Mouse (Mus musculus) lung, postnatal 10 days (tissue): ENCODE measurements around the gene Smarcd1.
"Not testable (repeated sequence)": the region's sequence is repeated elsewhere in the genome, so short reads cannot be mapped to it uniquely, and the experiment has no call there.

Experiments used
- DNase-seq: peaks from one replicate; pipeline ENCODE4 v3.0.0; 2021

Smarcd1 gene

DNA sequence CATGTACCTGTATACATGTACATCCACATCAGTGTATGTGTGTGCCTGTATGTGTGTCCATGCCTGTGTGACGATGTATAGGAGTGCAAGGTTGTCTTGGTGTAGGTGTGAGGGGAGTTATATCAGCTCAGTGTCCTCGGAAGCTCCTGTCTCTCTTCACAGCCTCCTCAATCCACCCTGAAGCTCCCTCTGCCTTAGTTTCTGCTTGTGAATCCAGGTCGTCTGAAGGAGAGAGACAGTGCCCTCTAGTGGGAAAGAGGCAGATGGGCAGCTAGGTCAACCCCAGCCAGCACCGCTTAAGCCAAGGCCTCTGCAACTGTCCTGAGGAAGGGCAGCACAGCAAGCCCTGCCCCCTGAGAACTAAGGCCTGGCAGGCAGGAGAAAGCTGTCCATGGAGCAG is 13.2 kb upstream of the Smarcd1 start:
- peak; percentile 78 for DNase-seq

DNA sequence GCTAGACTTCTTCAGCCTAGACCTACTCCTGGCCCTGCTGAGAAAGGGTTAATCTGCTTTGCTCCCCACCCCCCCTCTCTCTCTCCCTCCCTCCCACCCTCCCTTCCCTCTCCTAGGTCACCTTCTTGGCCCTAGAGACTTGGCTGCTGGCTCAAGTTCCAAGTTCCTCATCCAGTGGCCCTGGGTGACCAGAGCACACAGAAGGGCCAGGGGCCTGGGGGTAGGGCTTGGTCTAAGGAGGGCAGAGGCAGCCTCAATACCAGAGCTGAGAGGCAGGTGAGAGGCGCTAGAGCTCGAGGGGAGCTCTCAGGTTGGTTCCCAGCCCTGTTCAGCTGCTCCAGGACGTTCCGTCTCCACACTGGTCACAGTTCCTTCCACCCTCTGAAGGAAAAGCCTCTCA is 11.0 kb upstream of the Smarcd1 start:
- no peak for DNase-seq

DNA sequence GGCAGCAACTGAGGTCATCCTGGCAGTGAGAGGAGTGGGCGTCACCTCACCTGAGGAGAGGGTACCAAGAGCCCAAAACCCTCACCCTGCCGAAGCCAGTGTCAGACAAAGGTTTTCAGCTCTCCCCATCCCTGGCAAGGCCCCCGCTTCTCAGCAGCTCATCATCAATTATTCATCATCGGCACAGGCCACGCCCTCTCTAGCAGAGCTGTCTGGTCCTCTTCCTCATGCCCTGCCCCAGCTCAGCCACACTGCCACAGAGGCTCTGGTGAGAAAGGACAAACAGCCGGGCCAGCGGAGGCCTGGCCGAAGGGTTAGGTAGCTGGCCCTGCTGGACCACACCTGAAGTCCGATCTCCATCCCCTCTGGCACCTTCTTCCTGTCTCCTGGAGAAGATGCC is 10.0 kb upstream of the Smarcd1 start:
- DNase-seq = no peak

DNA sequence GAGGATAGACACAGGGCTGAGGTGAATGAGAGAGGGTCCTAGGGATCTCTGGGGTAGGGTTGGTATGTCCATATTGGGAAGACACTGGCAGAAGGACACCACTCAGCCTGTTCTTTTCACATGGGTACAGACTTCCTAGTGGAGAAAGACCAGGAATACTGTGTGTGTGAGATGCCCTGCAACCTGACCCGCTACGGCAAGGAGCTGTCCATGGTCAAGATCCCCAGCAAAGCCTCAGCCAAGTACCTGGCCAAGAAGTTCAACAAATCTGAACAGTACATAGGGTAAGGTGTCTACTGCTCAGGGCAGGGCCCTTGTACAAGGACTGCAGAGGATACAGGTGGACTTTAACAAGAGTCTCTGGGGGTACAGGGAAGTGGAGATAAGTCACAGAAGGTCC is 4.6 kb upstream of the Smarcd1 start:
- DNase-seq = no peak

DNA sequence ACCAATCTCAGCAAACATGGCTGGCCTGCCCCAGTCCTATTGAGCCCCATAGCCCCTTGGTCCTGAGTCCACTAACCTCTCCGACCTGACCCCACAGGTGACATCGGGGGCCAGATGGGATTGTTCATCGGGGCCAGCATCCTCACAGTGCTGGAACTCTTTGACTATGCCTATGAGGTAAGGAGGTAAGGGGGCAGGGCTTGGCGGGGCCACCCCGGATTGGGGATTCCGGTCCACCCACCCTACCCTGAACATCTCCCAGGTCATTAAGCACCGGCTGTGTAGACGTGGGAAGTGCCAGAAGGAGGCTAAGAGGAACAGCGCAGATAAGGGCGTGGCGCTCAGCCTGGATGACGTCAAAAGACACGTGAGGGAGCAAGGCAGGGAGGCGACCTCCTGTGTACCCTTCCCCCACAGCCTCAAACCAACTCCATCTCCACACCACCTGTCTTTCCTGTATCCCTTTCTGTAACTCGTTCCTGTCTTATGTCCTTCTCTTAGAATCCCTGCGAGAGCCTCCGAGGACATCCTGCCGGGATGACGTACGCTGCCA is 3.3 kb upstream of the Smarcd1 start:
- no peak for DNase-seq

DNA sequence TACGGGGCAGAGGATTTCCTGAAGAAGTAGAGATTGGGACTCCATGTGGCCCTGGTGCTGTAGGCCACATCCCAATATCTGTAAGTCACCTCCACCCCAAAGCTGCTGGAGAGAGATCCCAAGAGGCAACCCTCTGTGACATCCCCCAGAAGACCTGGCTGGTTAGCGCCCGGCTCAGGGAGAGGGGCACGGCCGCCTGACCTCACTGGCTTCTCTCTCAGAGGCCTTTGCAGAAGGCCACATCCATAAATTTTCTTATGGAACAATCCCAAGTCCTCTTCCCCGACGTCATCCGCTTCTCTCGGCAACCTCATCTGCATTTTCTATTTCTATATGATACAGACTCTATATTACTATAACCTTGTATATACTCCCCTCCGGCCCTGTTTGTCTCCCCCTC is 2.2 kb upstream of the Smarcd1 start:
- DNase-seq = no peak

DNA sequence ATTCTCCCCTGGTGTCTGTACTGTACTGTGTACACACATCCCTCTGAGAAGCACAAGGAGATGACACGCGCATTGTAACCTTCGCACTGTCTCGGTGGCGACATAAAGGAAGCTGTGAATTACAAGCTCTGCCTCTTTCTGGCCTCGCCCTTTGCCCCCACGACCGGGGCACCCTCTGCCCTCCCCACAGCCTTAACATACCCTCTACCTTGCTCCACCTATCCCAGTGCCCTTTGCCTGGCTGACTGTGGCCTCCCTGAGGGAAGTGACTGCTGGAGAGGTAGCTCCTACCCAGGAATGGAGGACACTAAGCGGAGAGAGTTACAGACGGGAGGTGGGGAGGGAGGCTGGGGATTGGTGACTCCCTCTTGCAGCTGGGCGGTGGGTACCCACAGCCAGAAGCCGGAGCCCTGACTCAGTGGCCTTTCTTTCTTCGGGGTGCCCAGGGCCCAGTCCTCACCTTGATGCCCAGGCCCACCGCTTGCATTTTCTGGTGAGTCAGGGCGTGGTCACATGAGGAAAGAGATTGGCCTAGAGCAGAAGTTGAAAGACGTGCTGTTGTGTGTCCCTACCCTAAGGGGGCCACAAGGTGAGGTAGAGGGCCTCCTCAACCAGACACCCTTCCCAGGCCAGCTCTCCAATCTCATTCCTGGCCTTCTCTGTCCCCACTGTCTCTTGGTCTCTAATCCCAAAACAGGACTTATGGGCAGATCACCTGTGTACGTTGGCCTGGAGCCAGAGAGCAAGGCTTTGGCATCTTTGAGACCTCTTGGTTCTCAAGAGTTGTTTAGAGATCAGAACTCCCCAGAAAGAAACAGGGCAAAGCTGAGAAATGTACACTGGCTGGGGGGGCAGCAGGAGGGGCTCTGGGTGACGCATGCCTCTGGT is 1.5 kb upstream of the Smarcd1 start:
- no peak for DNase-seq

DNA sequence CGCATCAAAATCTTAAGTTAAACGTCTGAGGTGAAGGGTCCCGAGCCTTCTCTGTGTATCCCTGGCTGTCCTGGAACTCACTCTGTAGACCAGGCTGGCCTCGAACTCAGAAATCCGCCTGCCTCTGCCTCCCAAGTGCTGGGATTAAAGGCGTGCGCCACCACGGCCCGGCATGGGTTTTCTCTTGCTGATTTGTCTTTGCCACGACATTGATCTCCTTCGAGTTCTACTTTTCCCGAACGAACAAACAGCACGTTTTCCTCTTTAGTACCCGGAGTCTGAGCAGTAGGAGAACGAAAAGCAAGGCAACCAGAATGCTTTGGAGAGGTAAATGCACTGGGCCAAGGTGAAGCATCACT is 310 bp upstream of the Smarcd1 start:
- not testable (repeated sequence) for DNase-seq

DNA sequence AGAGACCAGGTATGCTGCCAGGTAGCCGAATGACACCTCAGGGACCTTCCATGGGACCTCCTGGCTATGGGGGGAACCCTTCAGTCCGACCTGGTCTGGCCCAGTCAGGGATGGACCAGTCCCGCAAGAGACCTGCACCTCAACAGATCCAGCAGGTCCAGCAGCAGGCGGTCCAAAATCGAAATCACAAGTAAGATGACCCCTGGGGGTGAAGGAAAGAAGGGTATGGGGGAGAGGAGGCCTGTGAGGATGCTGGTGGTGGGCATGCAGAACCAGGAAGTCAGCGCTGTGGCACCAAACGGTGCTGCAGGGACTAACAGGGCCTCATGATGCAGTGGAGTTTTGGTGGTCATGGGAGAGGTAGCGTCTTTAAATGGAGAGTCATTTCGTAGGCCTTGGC is 1.2 kb downstream of the Smarcd1 start:
- DNase-seq = no peak

DNA sequence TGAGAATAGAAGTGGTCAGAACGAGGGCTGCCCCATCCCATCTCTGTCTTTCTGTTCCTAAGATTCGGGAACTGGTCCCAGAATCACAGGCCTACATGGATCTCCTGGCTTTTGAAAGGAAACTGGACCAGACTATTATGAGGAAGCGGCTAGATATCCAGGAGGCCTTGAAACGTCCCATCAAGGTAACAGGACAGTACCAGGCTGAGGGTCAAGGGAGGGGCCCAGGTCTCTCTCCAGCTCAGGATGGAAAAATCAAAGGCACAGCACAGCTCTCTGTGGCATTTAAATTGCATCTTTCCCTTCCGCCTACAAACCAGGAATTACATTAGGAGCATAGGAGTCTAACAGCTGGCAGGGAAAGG is 1.7 kb downstream of the Smarcd1 start:
- DNase-seq = no peak

DNA sequence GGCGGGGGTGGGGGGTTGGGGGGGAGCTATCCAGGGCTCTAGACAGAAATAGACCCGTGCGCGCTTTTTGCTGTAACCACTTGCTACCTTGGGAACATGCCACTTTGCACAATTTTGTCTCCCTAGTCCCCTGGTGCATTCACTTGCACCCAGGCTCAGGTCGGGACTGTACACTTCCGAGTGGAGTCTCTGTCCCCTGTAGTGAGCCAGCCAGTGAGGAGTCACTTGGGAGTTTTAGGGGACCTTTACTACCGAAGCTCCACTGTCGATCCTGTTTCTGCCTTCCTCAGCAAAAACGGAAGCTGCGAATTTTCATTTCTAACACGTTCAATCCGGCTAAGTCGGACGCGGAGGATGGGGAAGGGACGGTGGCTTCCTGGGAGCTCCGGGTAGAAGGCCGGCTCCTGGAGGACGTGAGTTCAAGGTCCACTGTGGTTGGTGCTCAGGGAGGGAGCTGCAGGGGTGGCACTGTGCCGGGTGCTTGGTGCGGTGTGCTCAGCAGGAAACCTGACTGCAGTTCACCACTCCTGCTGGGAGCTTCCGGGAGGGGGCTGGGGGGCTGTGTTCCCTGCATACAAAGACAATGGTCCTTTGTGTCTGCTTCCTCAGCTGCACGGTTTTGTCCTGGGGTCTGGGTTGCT is 2.2 kb downstream of the Smarcd1 start:
- peak; percentile 64 for DNase-seq

DNA sequence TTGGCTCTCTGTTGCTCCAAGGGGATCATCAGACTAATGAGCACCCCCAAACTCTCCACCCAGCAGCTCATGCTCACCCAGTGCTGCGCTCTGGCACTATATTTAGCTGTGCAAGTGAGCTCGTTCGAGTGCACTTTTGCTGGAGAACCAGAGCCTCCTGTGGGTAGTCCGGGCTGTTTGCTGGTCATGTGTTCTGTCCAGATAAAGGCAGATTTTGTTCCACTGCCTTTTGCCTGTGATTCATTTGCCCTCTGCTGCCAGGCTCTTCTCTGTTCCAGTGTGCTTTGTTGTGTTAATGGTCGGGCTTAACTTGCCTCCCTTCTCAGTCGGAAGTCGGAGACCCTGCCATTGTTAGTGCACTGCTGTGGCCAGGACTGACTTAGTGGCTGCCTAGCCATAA is 3.0 kb downstream of the Smarcd1 start:
- DNase-seq = no peak

DNA sequence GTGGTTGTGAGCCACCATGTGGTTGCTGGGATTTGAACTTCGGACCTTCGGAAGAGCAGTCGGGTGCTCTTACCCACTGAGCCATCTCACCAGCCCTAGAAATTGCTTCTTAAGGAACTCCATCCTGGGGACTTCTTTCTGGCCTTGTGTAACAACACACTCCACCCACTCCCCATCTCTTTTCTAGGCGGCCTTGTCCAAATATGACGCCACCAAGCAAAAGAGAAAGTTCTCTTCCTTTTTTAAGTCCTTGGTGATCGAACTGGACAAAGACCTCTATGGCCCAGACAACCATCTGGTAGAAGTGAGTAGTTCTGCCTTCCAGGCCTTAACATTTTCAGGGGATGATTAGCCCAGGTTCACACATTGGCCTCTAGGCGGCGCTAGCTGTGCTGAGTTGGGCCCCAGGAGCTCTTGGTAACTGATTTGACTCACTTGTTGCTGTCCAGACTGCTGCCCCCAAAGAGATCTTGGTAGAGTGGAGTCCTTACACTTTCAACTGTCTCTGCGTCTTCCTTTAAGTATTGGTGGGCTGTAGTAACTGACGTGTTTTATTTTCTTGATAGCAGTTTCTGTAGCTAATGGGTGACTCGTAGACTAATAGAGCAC is 3.6 kb downstream of the Smarcd1 start, which contains the start of gene Gm17349:
Gm17349 (minus strand) TSS at position 51 of the 609 bp plus-strand sequence.
- peak; percentile 72 for DNase-seq

DNA sequence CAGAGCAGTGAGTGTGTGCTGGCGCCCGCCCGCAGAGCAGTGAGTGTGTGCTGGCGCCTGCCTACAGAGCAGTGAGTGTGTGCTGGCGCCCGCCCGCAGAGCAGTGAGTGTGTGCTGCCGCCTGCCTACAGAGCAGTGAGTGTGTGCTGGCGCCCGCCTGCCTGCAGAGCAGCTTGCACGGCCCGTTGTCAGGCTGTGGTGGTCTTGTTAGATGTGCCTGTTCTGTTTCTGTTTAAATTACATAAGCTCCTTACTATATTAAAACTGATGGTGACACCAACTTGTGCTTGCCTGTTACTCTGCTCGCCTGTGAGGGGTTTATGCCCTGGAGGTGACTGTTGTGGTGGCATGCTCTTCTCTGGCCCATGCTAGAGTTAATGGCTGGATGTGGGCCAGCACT is 6.2 kb downstream of the Smarcd1 start:
- no peak for DNase-seq

DNA sequence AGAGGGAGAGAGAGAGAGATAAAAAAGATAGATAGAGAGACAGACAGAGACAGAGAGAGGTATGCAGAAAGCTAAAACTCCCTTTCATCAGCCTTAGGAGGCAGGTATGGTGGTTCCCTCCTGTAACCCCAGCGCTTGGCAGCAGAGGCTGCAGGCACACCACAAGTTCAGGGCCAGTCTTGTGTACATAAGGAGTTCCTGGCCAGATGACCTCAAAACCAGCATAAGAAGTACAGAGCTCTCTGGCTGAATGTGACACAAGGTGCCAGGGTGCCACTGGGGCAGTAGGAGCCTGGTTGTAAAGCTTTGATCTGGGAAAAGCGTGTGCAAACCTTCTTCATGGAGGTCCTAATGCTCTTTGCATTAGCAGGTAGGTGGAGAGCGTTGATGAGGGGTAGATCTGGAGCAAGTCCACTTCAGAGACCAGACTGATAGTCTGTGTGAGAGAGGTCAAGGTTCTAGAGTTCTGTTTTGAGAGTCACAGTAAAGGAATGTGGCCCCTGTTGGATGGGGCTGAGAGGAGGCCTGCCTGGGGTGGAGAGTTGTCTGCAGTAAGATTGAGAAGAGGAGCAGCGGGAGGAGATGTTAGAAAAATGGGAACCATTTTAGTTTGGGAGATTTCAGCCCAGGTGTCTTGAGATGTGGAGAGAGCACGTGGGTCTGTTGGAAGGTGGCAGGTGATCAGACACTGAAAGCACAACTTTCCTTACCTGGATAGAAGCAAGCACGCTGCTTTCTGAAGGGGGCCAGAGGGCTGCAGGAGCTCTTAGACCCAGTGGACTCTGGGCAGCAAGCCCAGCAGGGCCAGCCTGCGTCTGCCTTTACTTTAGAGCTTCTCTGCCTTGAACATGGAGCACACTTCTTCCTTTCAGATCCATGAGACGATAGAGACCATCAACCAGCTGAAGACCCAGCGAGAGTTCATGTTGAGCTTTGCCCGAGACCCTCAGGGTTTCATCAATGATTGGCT is 8.6 kb downstream of the Smarcd1 start:
- DNase-seq = no peak

DNA sequence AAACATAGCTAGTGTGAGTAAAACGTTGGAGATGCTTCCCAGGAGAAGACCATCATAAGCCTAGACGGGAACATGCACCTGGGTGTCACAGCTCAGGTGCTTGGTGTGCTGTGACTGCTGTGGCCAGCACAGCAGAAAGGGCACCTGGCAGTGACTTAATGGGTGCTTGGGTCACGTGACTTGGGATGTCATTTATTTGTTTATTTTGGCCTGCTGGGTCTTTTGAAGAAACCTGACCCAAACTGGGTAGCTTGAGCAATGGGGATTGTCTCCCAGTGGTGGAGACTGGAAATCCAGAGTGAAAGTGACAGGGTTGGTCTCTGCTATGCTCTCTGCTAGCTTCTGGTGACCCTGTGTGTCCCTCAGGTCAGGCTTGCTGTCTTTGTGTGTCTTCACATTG is 9.6 kb downstream of the Smarcd1 start:
- no peak for DNase-seq

DNA sequence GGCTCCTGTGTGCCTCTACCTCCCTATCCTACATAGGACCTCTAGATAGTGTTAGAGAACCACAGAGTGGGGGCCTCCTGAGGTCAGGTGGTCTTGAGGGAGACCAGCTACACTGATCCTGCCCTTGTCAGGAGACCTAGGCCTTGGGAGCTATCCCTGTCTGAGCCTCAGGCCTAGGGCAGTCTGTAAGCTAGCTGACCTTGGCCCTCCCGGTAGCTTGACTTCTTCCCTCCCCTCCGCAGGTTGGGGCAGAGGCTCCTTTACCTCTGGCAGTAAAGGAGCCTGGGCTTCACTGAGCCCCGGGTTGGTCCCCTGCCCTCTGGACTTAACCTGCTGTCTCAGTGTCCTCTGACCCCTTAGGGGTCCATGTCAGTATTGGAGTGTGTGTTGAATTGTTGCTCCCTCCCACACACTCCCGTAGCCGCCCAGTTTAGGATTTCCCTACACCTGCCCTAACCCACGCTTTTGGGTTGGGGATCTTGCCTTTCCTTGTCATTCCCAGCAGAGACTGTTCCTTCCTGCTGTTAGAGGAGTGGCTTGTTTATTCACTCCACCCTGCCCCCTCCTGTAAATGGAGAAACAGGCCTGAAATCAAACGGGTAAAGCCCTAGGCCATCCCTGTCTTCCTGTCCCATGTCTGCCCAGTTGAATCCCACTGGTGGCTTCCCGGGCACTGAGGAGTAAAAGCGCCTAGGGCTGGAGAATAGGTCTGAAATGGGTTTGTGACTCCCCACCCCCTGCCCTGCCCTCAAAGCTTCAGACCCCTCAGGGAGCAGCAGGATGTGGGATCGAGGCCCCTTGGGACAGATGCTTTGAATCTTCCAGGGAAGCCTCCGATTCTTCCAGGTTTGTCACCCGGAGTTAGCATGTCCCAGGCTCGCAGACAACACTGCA is 11.0 kb downstream of the Smarcd1 start:
- no peak for DNase-seq

DNA sequence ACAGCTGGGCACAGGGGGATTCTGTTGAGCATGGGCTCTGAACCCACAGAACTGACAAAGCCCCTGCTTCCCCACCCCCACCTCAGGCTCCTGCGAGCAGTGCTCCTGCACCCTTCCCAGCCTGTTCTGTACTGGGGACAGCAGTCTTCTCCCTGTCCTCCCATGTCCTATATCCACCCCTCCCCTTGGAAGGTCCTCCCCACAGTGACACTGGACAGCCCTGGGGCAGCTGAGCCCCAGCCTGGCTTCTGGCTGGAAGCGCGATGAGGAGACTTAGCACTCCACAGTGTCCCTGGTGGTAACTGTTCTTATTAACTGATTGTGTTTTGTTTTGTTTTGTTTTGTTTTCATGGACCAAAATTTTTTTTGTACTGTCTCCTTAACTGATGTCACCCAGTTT is 11.6 kb downstream of the Smarcd1 start:
- DNase-seq = no peak

DNA sequence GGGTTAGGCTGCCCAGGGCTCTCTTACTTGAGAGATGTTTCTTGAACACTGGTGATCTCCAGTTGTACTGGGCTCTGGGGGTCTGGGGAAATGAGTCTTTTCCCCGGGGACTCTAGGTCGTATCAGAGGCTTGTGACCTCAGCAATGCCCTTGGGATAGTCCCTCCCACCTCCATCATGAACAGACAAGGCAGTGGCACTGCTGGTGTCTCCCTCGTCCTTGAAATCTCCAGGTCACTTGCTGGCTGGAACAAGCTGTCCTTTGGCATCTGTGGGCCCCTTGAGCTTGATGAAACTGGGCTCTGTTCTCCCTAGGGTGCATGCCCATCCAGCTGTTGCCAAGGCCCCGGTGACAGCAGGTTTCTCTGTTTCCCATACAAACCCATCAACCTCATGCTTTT is 12.3 kb downstream of the Smarcd1 start:
- no peak for DNase-seq

DNA sequence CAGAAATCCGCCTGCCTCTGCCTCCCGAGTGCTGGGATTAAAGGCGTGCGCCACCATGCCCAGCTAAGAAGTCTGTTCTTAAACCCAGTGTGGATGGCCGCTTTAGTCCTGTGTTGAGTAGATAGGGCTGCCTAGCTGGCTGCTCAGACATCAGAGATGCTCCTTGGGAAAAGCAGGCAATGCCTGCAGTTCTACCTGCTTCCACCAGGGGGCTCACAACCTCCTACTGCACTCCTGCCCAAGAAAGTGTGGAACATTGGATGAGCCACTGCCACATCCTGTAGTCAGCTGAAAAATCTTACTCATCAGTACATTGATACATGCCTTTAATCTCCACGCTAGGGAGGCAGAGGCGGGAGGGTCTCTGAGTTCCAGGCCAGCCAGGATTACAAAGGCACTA is 12.9 kb downstream of the Smarcd1 start:
- peak; percentile 86 for DNase-seq

DNA sequence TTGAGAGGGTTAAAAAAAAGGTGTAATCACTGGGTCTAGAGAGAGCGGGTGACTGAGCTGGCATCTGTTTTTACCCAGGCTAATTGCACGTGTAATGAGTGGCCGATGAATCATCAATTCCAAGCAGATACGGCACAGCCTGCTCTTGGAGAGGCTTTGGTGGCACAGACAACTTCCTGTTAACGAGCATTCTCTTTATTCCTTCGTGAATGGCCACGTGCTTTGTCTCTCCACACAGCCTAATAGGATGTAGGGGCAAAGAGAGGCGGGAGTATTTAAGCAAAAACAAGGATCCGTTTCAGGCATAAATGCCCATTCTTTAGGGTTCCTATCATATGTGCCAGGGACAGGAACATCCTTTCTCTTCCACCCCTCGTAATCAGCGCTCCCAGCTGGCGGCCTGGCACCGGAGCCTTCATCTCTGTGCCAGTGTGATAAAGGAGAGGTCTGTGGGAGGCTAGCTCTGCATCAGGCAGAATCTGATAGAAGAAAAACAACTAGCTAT is 13.5 kb downstream of the Smarcd1 start:
- no peak for DNase-seq
